Mouse (Mus musculus) heart, postnatal 25 days (tissue): ENCODE measurements around the gene Atxn10. TPM values are rescaled to one million over a fixed set of nuclear protein-coding genes. Genes with fewer than 3 reads are reported as not detected.
"Not testable (repeated sequence)": the region's sequence is repeated elsewhere in the genome, so short reads cannot be mapped to it uniquely, and the experiment has no call there.

ENCODE experiments used
- DNase-seq: peaks from one replicate; pipeline ENCODE4 v3.0.0; 2022; ENCODE audit warnings: low spot score
- intact Hi-C: fragments of 180-260 bp; cut with DNase I; formaldehyde crosslinking; loops from one replicate; pipeline ENCODE4 v1.15.1; 2025
- total RNA-seq, 2 experiments: library from RNA; stranded (reverse); gene quantifications; 2 replicates each; pipeline ENCODE4 v1.2.3; 2021

Atxn10 gene
- total RNA-seq: 10 to 100 TPM; 73.8 to 84.8 TPM

DNA sequence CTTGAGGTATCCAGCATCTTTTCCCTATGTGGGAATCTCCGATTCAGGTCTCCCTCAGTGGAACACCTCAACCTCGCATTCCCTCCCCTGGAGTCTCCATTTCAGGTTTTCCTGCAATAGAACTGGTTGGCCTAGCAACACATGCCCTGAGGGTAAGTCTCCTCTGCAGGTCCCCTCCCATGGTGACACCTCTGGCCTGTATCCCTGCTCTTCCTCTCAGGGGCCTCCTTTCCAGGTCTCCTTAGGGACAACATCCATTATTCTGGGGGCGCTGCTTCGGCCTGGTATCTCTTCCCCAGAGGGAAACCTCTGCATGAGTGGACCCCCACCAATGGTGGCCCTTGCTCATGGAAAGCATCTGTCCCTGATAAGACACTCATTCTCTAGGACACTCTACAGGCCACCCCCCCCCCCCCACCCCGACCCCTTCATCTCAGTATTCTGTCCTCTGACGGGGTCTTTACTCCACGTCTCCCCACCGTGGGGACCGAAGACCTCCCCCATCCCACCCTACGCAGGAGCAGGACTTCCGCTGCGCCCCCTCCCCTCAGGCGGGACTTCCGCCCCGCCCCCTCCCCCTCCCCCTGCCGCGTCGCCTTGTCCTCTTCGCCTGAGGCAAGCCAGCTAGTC lies at the start of gene Atxn10:
Gene Atxn10 (plus strand): TSS at position 575 of the 630 bp plus-strand sequence.
- intact Hi-C loops: loop anchor here (10.0 kb wide), 1 partner anchor 379 kb away; no protein-coding TSS in a partner anchor
- DNase-seq: no peak

DNA sequence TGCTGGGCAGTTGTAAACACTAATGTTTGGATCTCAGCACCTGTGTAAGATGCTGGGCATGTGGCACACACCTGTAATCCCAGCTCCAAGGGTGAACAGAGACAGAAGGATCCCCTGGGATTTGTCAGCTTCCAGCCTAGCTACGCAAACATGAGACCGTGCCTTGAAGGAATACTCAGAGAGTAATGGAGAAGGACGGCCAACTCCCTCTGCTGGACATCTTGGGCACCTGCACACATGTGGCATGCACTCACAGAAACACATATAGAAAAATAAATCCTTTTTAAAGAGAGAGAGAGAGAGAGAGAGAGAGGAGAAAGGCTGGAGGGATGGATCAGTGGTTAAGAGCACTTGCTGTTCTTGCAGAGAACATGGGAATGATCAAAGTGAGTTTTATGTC lies 41.4 kb upstream of the Atxn10 start:
- intact Hi-C loops: no loop called here
- DNase-seq: no peak

DNA sequence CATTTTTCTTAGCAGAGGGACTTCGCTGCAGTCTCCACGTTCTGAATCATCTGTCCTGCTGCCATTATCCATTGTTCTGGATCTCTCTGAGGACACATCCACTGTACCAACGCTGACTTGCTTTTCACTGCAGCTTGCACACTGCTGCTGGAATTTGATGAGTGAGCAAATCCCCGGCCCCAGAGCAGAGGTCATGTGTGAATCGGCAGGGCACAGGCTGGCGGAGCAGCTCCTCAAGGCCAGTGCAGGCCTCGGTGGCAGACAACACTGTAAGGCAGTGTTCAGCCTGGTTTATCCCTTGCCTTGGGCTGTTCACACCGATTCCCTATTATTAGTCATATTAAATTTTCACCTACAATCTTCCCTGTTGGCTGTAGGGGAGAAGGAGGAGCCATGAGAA lies 40.5 kb upstream of the Atxn10 start:
- DNase-seq: no peak
- intact Hi-C loops: no loop called here

DNA sequence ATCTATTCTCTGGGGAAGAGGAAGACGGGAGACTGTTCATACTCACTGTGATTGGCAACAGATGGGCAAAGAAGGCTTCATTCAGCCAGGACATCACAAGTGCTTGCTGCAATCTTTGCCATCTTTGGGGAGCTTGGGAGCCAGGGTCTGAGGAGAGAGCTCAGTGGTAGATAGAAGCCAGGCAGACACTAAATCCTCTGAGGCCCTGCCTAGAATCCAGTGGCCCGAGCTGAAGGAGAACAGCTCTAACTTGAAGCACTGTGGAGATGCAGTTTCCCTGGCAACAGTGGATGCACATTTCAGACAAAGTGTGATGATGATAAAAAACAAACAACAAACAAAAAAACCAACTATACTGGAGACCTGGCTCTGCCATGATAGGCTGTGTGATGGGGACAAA lies 40.1 kb upstream of the Atxn10 start:
- no peak for DNase-seq
- intact Hi-C loops: no loop called here

DNA sequence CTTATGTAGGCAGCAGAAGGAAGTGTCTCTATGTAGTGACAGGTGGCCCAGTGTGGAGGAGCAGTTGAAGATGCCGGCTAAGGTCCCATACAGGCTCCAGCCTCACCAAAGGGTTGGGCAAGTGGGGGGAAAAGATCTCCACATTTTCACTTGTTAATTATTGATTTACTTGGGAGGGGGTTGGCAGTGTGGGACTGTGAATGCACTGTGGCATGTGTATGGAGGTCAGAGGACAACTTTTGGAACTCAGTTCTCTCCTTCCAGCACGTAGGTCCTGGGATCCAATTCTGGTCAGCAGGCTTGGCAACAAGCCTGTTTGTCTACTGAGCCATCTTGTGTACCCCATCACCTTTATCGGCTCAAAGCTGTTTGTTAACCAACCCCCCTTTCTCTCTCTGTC lies 39.5 kb upstream of the Atxn10 start:
- intact Hi-C loops: no loop called here
- no peak for DNase-seq

DNA sequence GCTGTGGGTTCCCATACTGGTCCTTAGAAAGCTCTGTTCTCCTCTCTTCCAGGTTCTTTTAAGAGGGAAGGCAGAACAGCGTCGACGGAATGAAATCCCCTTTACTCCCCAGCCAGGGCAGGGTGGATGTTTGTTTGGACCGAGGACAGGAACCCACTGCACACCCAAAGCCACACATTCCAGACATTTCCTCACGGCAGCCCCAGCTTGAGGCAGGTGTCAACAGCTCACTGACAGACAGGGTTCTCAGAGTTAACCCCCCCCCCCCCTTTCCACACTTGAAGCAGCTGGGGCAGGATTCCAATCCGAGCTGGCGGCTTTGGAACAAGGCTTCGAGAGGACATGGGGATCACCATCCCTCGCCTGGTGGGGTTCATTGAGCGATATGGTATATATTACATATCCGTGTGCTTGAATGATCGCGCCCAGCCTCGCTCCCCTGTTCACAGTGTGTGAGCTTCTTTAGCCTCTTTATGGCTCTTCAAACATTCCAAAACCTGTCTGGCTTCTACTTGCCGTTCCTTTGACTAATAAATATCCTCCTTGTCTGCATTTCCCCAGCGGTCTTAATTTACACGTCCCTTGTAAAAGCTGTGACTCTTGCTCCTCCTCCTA lies 37.8 kb upstream of the Atxn10 start:
- DNase-seq: no peak
- intact Hi-C loops: no loop called here

DNA sequence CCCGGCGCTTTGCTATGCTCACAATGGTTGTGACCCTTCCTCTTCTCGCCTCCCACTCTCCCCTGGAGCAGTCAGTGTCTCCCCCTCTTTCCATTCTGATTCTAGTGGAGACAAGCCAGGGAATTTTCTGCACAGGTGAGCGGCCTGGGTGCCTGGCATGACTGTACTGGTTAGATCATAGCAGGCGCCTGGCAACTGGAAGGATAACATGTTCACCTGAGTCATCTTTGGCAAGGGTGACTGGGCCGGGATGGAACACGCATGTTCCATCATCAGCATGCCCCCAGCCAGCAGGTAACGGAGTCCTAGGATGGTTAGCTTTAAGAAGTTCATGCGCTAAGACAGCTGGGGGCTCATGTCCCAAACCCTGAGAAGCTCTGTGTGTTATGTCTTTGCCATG lies 37.1 kb upstream of the Atxn10 start:
- DNase-seq: no peak
- intact Hi-C loops: no loop called here

DNA sequence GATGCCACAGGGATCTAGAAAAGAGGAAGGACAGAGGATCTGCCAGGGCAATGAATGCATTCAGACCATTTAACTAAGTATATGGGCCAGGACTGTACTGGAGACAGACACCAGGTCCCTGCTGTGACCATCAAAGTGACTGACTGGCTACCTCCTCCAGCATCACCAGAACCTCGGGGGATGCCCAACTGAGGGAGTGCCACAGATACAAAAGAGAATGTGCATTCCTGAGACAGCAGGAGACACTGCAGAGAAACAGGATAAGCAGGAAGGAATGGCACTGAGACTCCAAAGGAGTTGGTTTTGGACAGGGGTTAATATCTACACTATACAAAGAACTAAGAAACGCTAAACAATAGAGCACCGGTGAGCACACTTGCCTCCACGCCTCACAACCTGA lies 32.8 kb upstream of the Atxn10 start:
- intact Hi-C loops: no loop called here
- no peak for DNase-seq

DNA sequence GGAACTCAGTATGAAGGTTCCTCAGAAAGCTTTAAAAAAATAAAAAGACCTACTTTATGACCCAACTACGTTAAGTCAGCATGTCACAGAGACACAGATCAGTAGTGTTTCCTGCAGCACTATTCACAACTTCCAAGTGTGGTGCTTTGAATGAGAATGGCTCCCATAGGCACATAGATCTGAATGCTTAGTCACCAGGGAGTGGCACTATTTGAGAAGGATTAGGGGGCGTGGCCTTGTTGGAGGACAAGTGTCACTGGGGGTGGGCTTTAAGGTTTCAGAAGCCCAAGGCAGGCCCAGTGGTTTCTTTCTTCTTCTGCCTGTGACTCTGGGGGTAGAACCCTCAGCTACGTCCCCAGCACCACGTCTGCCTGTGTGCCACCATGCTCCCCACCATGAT lies 32.1 kb upstream of the Atxn10 start:
- intact Hi-C loops: no loop called here

DNA sequence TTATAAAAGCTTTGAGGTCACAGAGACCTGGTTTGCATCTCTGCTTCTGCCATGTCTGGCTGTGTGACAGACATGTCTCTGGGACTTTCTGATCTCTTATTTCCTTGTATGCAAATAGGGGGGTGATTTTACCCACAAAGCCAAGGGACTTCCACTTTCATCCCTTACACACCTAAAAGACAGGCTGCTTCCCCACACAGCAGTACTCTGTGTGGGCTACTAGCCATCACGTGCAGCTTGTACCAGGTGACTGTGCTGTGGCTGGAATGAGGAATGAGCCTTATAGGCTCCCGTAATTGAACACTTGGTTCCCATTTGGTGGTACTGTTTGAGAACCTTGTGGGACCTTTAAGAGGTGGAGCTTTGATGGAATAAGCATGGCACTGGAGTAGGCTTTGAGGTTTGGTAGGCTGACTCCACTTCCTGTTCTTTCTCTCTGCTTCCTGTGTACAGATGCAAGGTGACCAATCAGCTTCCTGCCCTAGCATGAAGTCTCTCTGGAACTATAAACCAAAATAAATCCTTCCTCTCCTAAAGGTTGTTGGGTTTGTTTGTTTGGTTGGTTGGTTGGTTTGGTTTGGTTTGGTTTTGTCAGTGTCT lies 28.9 kb upstream of the Atxn10 start:
- intact Hi-C loops: no loop called here
- no peak for DNase-seq

More for the DNA sequence above, 32.1 kb upstream of the Atxn10 start:
- DNase-seq: no peak

DNA sequence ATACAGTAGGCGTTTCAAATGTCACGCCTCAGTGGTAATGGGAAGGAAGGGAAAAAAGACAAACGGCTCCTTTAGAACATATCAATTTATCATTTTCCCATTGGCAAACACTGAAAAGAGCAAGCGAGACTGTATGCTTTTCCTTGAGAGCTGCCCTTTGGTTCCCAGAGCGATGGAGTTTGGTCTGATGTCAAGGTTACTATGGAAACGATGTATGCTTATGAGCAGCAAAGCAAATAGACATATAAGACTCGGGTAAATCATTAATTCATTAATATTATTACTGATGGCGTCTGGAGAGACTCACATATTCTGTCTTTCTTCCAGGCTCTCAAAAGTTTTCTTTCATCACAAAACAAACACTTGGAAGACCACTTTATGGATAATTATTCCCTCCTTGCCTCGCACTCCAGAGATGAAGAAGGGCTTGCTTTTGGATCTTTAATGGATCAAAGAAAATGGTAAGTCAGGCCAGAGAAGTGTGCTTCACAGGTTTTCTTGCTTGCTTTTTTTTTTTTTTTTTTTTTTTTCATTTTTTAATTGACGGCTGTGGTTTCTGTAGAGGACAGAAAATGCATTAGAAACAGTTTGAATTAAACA lies 24.9 kb upstream of the Atxn10 start:
- intact Hi-C loops: no loop called here
- DNase-seq: no peak

DNA sequence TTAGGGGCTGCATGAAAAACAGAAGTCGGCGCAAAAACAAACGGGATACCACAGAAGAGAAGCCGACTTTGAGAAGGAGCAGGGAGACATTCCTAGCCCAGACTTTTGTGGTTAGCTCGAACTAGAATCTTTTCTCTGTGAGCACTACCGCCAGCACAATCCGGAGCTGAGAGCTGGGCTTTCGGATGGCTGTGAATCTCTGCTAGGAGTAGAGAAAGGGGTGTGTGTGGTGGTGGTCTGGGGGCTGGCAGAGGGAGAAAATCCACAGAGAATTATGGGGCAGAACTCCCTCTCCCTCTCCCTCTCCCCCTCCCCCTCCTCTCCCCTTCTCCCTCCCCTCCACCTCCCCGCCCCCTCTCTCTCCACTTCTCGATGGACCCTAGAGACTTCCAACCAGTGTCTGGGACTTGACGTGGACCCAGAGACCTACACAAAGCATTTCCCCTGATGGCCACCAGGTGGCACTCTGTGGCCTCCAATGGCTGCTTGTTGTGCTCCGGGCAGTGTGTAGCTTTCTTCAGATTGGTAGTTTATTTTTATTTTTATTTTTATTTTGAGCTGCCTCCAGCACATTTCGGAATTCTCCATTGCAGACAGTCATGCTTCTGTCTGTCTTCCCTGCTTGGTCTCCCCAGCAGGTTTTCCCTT lies 20.5 kb upstream of the Atxn10 start:
- DNase-seq: peak; percentile 28
- intact Hi-C loops: loop anchor here (1.0 to 5.0 kb wide), 3 partner anchors 48 to 268 kb away; no protein-coding TSS in a partner anchor

DNA sequence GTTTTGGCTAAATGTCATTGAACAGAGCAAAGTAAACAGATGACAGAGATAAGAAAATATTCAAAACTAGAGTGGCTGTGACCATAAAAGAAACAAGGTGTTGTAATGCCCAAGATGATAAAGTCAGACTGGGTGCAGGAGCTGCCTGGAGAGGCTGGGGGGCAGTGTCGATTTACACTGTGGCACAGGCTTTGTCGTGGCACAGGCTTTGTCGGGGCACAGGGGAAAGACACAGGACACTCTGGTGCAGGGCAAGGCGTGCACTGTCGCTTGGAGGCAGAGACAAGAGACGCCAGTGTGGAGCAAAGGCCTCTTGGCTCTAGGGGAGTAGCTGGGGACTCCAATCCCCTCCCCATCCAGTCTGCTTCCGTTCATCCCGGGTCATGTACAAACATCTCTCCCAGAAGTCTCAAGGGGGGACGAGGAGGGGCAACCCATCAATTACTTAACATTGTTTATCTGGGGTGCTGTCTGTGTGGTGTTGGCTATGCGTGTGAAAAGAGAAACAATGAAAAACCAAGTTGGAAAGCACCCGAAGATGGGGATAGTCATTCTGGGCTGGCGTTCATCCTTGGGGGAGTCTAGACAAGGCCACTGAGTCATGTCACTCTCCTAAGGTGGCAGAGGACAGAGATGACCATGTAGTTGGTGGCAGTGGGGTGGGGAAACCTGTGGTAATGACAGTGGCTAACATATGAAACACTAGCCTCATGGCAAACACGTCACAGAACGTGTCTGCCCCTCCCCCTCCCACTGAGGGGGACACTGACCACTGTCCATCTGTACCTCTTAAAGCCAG lies 19.5 kb upstream of the Atxn10 start:
- DNase-seq: no peak

DNA sequence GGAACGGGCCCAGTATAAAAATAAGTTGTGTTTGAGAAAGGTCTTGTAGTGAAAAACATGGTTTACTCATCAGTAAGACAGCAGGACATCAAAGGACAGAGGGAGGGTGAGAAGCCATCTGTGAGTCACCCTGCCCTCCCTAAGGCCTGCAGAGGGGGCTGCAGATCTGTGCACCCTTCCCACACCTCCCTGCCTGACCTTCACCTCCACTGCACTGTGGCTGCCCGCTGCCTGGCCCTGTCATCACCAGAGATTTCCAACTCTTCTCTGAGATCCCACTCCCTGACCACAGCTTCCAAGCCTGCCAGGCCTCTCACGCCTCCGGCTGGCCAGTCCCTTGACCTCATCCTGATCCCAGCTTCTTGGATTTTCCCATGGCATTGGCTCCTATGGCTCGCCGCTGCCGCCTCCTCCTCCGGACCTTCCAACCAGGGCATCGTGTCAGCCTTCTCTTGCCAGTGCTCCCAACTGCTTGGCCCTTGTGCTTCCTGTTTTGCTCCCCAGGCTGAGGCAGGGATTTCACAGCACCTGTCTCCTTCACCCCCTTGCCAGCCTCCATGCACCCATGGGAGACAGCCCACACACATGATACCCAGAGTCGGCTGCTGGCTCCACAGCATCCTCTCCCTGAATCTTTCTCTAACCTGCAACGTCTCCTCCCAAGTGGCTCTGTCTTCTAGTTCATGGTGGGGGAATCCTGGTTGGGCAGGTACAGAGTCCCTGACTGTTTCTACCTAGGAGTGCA lies 15.9 kb upstream of the Atxn10 start:
- intact Hi-C loops: loop anchor here (5.0 kb wide), 1 partner anchor 53 kb away; no protein-coding TSS in a partner anchor
- DNase-seq: no peak

More for the DNA sequence above, 19.5 kb upstream of the Atxn10 start:
- intact Hi-C loops: loop anchor here (5.0 kb wide), 1 partner anchor 49 kb away; no protein-coding TSS in a partner anchor

DNA sequence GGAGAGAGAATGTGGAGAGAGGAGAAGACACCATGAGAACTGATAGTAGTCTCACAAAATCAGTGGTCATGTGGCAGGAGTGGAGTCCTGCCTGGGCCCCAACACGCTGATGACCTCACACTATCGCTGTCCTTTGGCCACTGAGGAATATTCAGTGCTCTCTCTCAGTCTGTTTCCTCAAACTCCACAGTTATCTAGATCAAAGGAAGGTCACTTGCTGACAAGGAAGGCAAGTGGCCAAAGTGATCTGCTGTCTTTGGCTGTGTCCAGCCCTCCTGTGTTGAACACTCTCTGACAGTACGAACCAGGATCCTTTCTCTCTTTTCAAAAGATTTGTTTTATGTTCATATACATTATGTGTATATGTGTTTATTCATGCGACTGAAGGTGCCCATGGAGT lies 12.8 kb upstream of the Atxn10 start:
- DNase-seq: no peak
- intact Hi-C loops: no loop called here

DNA sequence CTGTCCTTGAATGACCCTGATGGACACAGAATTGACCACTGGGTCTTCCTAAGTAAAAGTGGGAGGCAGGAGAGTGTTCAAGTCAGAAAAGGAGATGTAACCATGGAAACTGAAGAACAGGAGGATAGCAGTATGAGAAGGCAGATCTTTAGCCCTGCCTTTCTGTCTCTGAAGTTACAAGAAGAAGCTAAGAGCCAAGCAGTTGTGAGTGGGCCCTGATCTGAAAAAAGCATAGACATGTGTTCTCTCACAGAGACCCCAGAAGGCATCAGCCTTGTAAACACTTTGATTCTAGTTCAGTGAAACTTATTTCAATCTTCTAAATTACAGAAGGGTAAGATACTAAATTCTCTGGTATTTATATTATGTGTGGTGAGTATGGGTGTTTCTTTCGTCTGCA lies 11.6 kb upstream of the Atxn10 start:
- DNase-seq: no peak
- intact Hi-C loops: no loop called here

DNA sequence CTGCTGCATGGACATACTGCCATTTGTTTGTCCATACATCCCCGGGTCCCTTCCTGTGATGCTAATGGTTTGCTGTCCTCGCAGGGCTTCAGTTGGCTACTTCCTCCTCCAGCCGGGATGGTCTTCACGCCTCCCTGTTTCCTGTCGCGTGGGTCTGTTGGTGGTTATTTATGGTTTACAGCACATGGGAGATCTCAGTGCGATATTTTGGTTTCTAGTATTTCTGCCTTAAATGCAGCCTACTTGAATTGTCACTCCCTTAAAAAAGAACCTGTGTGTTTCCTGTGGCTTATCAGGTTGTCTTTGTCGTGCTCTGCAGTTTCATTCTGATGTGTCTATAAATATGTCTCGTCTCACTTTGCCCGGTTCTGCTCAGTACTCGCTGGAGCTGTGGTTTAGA lies 8.2 kb upstream of the Atxn10 start:
- DNase-seq: no peak
- intact Hi-C loops: no loop called here

DNA sequence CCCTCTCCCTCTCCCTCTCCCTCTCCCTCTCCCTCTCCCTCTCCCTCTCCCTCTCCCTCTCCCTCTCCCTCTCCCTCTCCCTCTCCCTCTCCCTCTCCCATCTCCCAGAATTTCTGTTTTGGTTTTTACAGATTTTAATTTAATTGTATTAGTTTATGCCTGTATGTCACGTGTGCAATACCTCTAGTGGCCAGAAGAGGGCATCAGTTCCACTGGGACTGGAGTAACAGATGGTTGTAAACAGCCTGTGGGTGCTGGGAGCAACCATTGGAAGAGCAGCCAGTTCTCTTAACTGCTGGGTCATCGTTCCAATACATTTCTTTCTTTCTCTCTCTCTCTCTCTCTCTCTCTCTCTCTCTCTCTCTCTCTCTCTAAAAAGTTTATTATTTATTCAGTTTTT lies 7.6 kb upstream of the Atxn10 start:
- intact Hi-C loops, DNase-seq: not testable (repeated sequence)

DNA sequence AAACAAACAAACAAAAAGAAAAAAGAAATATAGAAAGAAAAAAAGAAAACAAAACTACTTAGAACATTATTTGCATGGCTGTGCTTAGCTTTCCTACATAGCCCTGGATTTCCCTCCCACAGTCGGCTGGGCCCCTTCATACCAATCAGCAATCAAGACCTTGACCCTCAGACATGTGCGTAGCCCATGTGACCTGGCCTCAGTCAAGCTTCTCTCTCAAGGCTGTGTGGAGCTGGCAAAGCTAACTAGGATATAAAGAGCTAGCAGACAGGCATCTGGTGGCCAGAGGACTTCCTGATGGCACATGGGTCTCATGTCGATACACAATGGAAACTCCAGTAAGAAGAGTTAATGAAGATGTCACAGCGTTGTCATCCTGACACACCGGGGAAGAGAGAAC lies 6.9 kb upstream of the Atxn10 start:
- no peak for DNase-seq
- intact Hi-C loops: no loop called here
